Mouse (Mus musculus) hematopoietic stem cell, adult 5-6 weeks (primary cell): ENCODE data around the gene St8sia1. TPM values are rescaled to one million over a fixed set of nuclear protein-coding genes. Genes with fewer than 3 reads are reported as not detected.

Experiments used
- ATAC-seq, 2 experiments: fragments of 125-278 bp in 1 of 2; replicated peaks in 1 of 2; 2 replicates each; pipeline ENCODE4 v1.8.0; 2016 to 2017; ENCODE audit warnings: inconsistent platforms in 2 of 2, mild to moderate bottlenecking in 2 of 2, moderate number of reproducible peaks in 2 of 2, low read depth in 1 of 2, moderate TSS enrichment in 1 of 2; ENCODE audit not compliant: low FRiP score in 2 of 2, poor library complexity in 2 of 2, severe bottlenecking in 2 of 2, insufficient read depth in 1 of 2, low TSS enrichment in 1 of 2
- total RNA-seq: library from RNA; stranded (forward); fragments of 172-1452, 232-1000 nt; gene quantifications from 2 replicates; pipeline ENCODE4 v1.2.3, GENCODE M21; 2017

The St8sia1 gene
- total RNA-seq, 1 experiment from 2014 or later = 0.65 TPM

- ATAC-seq = peak; percentile 91 to 92
These were observed 133.0 kb downstream of the St8sia1 start for GRCm38 (mm10) chr6:142831243-142831642.

- no peak for ATAC-seq
These were observed 134.0 kb downstream of the St8sia1 start for GRCm38 (mm10) chr6:142830221-142830620.

GRCm38 (mm10) chr6:142825449-142825848 is 138.8 kb downstream of the St8sia1 start:
- no peak for ATAC-seq

- no peak for ATAC-seq
These were observed 141.1 kb downstream of the St8sia1 start for GRCm38 (mm10) chr6:142823008-142823787.

GRCm38 (mm10) chr6:142818306-142818705 is 145.9 kb downstream of the St8sia1 start:
- no peak for ATAC-seq

GRCm38 (mm10) chr6:142815513-142815912 is 148.7 kb downstream of the St8sia1 start:
- ATAC-seq = no peak

- peak; percentile 78 to 80 for ATAC-seq
These were observed 149.7 kb downstream of the St8sia1 start for GRCm38 (mm10) chr6:142814495-142814921.

- ATAC-seq = no peak
These were observed 150.2 kb downstream of the St8sia1 start for GRCm38 (mm10) chr6:142814011-142814410.

- no peak for ATAC-seq
These were observed 151.3 kb downstream of the St8sia1 start for GRCm38 (mm10) chr6:142812969-142813368.

- ATAC-seq = peak in 1 of 2 experiments; percentile 53; a peak in 1 of 4 replicates
These were observed 154.0 kb downstream of the St8sia1 start for GRCm38 (mm10) chr6:142810239-142810638.

- no peak for ATAC-seq
These were observed 154.7 kb downstream of the St8sia1 start for GRCm38 (mm10) chr6:142809373-142810098.

- peak; percentile 51 to 74; a peak in 2 of 4 replicates for ATAC-seq
These were observed 157.9 kb downstream of the St8sia1 start for GRCm38 (mm10) chr6:142806326-142806725.

GRCm38 (mm10) chr6:142804402-142804801 is 159.8 kb downstream of the St8sia1 start, which contains the start of gene Sult6b2:
Gene Sult6b2, minus strand, starts transcription at chr6:142804502.
- no peak for ATAC-seq

- ATAC-seq = no peak
These were observed 161.4 kb downstream of the St8sia1 start for GRCm38 (mm10) chr6:142802617-142803525.

GRCm38 (mm10) chr6:142801687-142802086 is 162.6 kb downstream of the St8sia1 start:
- ATAC-seq = no peak

- ATAC-seq = 0 out of 4 replicates have a peak, but pooled peaks of 1 of the 2 experiments have one; percentile 17
These were observed 164.4 kb downstream of the St8sia1 start for GRCm38 (mm10) chr6:142799704-142800374.

- no peak for ATAC-seq
These were observed 165.4 kb downstream of the St8sia1 start for GRCm38 (mm10) chr6:142798837-142799236.
